Mouse (Mus musculus): Measurements from ENCODE around the gene Sdad1.

- TF ChIP-seq POLR2A (IDR thresholded peaks at IDR 0.05; ENCODE audit: low read depth, low read length) = no peak
- no peak for TF ChIP-seq CTCF (conservative IDR thresholded peaks at IDR 0.05; ENCODE audit: insufficient read depth, insufficient read length, low read depth, low read length)
Observed at GRCm38 (mm10) chr5:92348794-92349413, 38.6 kb upstream of the Sdad1 start, which contains the start of gene Cxcl10.
